11 mouse cellular contexts compared by ENCODE assay signal in the genomic region with DNA sequence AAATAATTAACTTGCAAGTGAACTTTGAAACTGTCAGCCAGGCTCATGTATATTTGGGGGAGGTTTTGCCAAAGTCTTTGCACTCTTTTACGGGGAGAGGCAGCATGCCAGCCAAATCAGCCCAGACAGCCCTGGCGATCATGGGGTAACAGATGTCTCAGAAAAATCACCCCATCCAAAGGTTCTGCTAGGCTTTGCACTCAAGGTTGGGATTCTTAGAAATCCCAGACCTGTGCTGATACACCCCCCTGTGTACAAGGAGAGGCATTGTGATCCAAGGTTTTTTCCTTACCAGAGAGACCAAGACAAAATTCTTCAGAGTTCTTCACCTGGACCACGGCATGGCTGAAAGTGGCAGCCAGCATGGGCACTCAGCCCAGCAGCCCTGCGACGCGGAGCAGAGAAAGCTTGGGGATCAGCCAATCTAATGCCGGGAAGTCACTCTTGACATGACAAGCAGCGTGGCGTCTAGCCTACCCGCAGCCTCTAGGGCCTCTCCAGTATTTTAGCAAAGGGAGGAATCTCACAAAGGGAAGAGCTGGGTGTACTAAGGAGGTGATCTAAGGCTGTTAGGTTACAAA. TPM values are rescaled to one million over a fixed set of nuclear protein-coding genes. Genes with fewer than 3 reads are reported as not detected.
A peak's percentile ranks its signal among the peaks of the same experiment; 100 is the strongest.
DNase-seq lines count a peak whose midpoint lies in the region; ATAC-seq and TF ChIP-seq lines count a peak whose summit lies in the region.
"Had no signal": no experiment of that assay in that cellular context is flagged by ENCODE, and none has a peak within 500 bp of the region (broad histone marks: within the 10 kb centered on the region; RNA-seq: fewer than 3 reads in every experiment).

No protein-coding gene starts in this region.

- H3K27ac ChIP-seq in lung, embryonic 14.5 days (ENCODE audit: low read depth): no peak overlapping the region
- H3K27ac ChIP-seq in embryonic facial prominence, embryonic 15.5 days (replicated peaks): peak overlapping the region; percentile 71
- H3K27ac ChIP-seq in limb, embryonic 14.5 days (replicated peaks; ENCODE audit: low read depth, low read length): no peak overlapping the region
- H3K27ac ChIP-seq: liver, embryonic 14.5 days had no signal

- no peaks in the 10 kb centered on the region for H3K9me3 ChIP-seq in lung, embryonic 14.5 days (ENCODE audit: low read depth, low read length)
- no peaks in the 10 kb centered on the region for H3K9me3 ChIP-seq in embryonic facial prominence, embryonic 15.5 days (replicated peaks)
- no peaks in the 10 kb centered on the region for H3K9me3 ChIP-seq in limb, embryonic 14.5 days (ENCODE audit: control insufficient read depth, low read length)

- WGBS in lung, embryonic 14.5 days: 21% methylated on average over 10 of the region's 10 CpGs
- 12% methylated on average over 10 of the region's 10 CpGs for WGBS in embryonic facial prominence, embryonic 15.5 days
- WGBS in limb, embryonic 14.5 days: 31% methylated on average over 10 of the region's 10 CpGs

- H3K9ac ChIP-seq in lung, embryonic 14.5 days: no peak overlapping the region
- no peak overlapping the region for H3K9ac ChIP-seq in embryonic facial prominence, embryonic 15.5 days
- no peak overlapping the region for H3K9ac ChIP-seq in limb, embryonic 14.5 days (ENCODE audit: low read depth, low read length, severe bottlenecking)
- H3K9ac ChIP-seq: liver, embryonic 14.5 days had no signal

- no peak for TF ChIP-seq POLR2A in limb, embryonic 14.5 days (IDR thresholded peaks at IDR 0.05; ENCODE audit: borderline replicate concordance, extremely low read depth, insufficient read depth, insufficient read length)

- no peak for TF ChIP-seq CTCF in lung, embryonic 14.5 days (IDR thresholded peaks at IDR 0.05; ENCODE audit: low read depth)

- H3K4me3 ChIP-seq in lung, embryonic 14.5 days (ENCODE audit: low read depth, low read length): no peak overlapping the region
- H3K4me3 ChIP-seq in embryonic facial prominence, embryonic 15.5 days (replicated peaks): no peak overlapping the region; the same call in 1 of the 2 replicates
- no peak overlapping the region for H3K4me3 ChIP-seq in limb, embryonic 14.5 days (replicated peaks; ENCODE audit: low read length)

- H3K4me2 ChIP-seq in lung, embryonic 14.5 days: 0 out of 2 replicates have a peak overlapping the region, but pooled peaks have one; percentile 10
- peak overlapping the region; percentile 26 for H3K4me2 ChIP-seq in embryonic facial prominence, embryonic 15.5 days (replicated peaks)
- no peak overlapping the region; the same call in 1 of the 2 replicates for H3K4me2 ChIP-seq in limb, embryonic 14.5 days (replicated peaks; ENCODE audit: low read depth, low read length, severe bottlenecking)

- H3K36me3 ChIP-seq in lung, embryonic 14.5 days (ENCODE audit: insufficient read depth): no peaks in the 10 kb centered on the region
- H3K36me3 ChIP-seq in embryonic facial prominence, embryonic 15.5 days: no peaks in the 10 kb centered on the region
- no peaks in the 10 kb centered on the region for H3K36me3 ChIP-seq in limb, embryonic 14.5 days (ENCODE audit: control insufficient read depth, insufficient read depth, low read length)

- H3K27me3 ChIP-seq in lung, embryonic 14.5 days (ENCODE audit: insufficient read depth, low read length): no peaks in the 10 kb centered on the region
- no peaks in the 10 kb centered on the region for H3K27me3 ChIP-seq in embryonic facial prominence, embryonic 15.5 days
- no peaks in the 10 kb centered on the region for H3K27me3 ChIP-seq in limb, embryonic 14.5 days (ENCODE audit: control insufficient read depth, insufficient read depth, low read length)

- DNase-seq in adrenal gland, postnatal 36 days: peak; percentile 8 to 20
- DNase-seq in adrenal gland, adult (ENCODE audit: inconsistent age in 2 of 2, low spot score in 1 of 2): no peak
- DNase-seq in lung, embryonic 14.5 days: peak; percentile 64
- no peak for DNase-seq in lung, postnatal 10 days
- DNase-seq in limb, embryonic 14.5 days (ENCODE audit: low spot score): peak; percentile 66
- no peak for DNase-seq in frontal cortex, postnatal 25 days (ENCODE audit: low spot score in 2 of 2)
- DNase-seq in urinary bladder, adult 2 months (ENCODE audit: low spot score): no peak
- DNase-seq: spleen, adult 18-20 months had no signal

- ATAC-seq in lung, embryonic 14.5 days (ENCODE audit: insufficient read depth): peak; percentile 25; the same call in 1 of the 2 replicates
- peak; percentile 30; the same call in 1 of the 2 replicates for ATAC-seq in embryonic facial prominence, embryonic 15.5 days (ENCODE audit: insufficient number of reproducible peaks, low FRiP score, low TSS enrichment, low read depth)
- peak; percentile 22 for ATAC-seq in limb, embryonic 14.5 days (ENCODE audit: low FRiP score, low read depth)
- ATAC-seq: intestine, postnatal 0 days had no signal

- peaks cover 8% of the 10 kb centered on the region; the same call in 1 of the 2 replicates for H3K4me1 ChIP-seq in lung, embryonic 14.5 days (ENCODE audit: insufficient read depth)
- peaks cover 42% of the 10 kb centered on the region for H3K4me1 ChIP-seq in embryonic facial prominence, embryonic 15.5 days
- peaks cover 18% of the 10 kb centered on the region for H3K4me1 ChIP-seq in limb, embryonic 14.5 days (ENCODE audit: control insufficient read depth, insufficient read depth, low read length)

RNA-seq across cellular contexts. Expression of gene Igsf3, which starts 7.5 kb away (rescaled TPM):
- total RNA-seq in adrenal gland, postnatal 36 days (2021): 1 to 10 TPM; 5.2 to 6.7 TPM
- polyA plus RNA-seq in lung, embryonic 14.5 days (2014; fragmentation: Nextera tagmentation; extraction: Ambion mirVana): 23.4 and 24.1 TPM in 2 replicates
- 76.1 and 77.2 TPM in 2 replicates for polyA plus RNA-seq in embryonic facial prominence, embryonic 15.5 days (2015; fragmentation: Nextera tagmentation; extraction: Ambion mirVana)
- 20.4 and 27.4 TPM in 2 replicates for polyA plus RNA-seq in limb, embryonic 14.5 days (2012; rRNA removed)
- polyA plus RNA-seq in limb, embryonic 14.5 days (2014; fragmentation: Nextera tagmentation; extraction: Ambion mirVana): 38.4 and 43.2 TPM in 2 replicates
- polyA plus RNA-seq in urinary bladder, adult 2 months (2012; rRNA removed): 5.5 and 9.1 TPM in 2 replicates

Comparison
In these comparisons a context has a peak if more than half of its experiments do, and no peak if none do; other contexts are left out.
1. DNase-seq: peak in adrenal gland, postnatal 36 days (2 of 2), lung, embryonic 14.5 days (single experiment) and limb, embryonic 14.5 days (single experiment); none in adrenal gland, adult (0 of 2), lung, postnatal 10 days (single experiment), frontal cortex, postnatal 25 days (0 of 2) and urinary bladder, adult 2 months (single experiment).
2. Peak in every context shown above with its lines, with median percentiles within 50 percentile points of each other: ATAC-seq.